Mouse (Mus musculus) myocyte (in vitro differentiated cells): ENCODE data around the gene Rcn2.

Experiments
- CEBPB ChIP-seq: IDR thresholded peaks from 2 replicates; pipeline ENCODE4 v1.6.1; 2011; ENCODE audit warnings: mild to moderate bottlenecking, moderate library complexity; ENCODE audit not compliant: poor library complexity, insufficient read depth, severe bottlenecking
- E2F4 ChIP-seq: IDR thresholded peaks from one replicate; pipeline ENCODE4 v1.6.1; 2011; ENCODE audit warnings: mild to moderate bottlenecking, control low read depth, moderate library complexity; ENCODE audit not compliant: insufficient read depth
- MAX ChIP-seq: IDR thresholded peaks from one replicate; pipeline ENCODE4 v1.6.1; 2011; ENCODE audit warnings: low read depth, mild to moderate bottlenecking, control low read depth
- MYOD1 ChIP-seq, 3 experiments: IDR thresholded peaks; one replicate each; pipeline ENCODE4 v1.6.1; 2011; ENCODE audit warnings: control low read depth in 2 of 3, low read depth in 2 of 3, mild to moderate bottlenecking in 2 of 3, moderate library complexity in 1 of 3; ENCODE audit not compliant: insufficient read length in 2 of 3, control insufficient read depth in 1 of 3
- MYOG ChIP-seq, 3 experiments: IDR thresholded peaks; one replicate each; pipeline ENCODE4 v1.6.1; 2011; ENCODE audit warnings: control low read depth in 2 of 3, low read depth in 2 of 3, mild to moderate bottlenecking in 2 of 3; ENCODE audit not compliant: insufficient read length in 2 of 3, control insufficient read depth in 1 of 3, insufficient read depth in 1 of 3
- POLR2A ChIP-seq: IDR thresholded peaks from one replicate; pipeline ENCODE4 v1.6.1; 2011; ENCODE audit warnings: low read depth, mild to moderate bottlenecking, control low read depth, moderate library complexity; ENCODE audit not compliant: insufficient read length
- POLR2AphosphoS2 ChIP-seq: IDR thresholded peaks from one replicate; pipeline ENCODE4 v1.6.1; 2011; ENCODE audit warnings: low read depth, control low read depth; ENCODE audit not compliant: insufficient read length
- REST ChIP-seq: IDR thresholded peaks from one replicate; pipeline ENCODE4 v1.6.1; 2011; ENCODE audit warnings: mild to moderate bottlenecking, control low read depth, moderate library complexity; ENCODE audit not compliant: insufficient read depth, insufficient read length
- SRF ChIP-seq: IDR thresholded peaks from one replicate; pipeline ENCODE4 v1.6.1; 2011; ENCODE audit warnings: low read depth; ENCODE audit not compliant: control insufficient read depth, insufficient read length
- TCF12 ChIP-seq: IDR thresholded peaks from one replicate; pipeline ENCODE4 v1.6.1; 2011; ENCODE audit warnings: mild to moderate bottlenecking, control low read depth; ENCODE audit not compliant: poor library complexity, insufficient read depth, severe bottlenecking
- TCF3 ChIP-seq: IDR thresholded peaks from one replicate; pipeline ENCODE4 v1.6.1; 2011; ENCODE audit warnings: low read depth, control low read depth; ENCODE audit not compliant: insufficient read length
- USF1 ChIP-seq: IDR thresholded peaks from one replicate; pipeline ENCODE4 v1.6.1; 2011; ENCODE audit warnings: low read depth, mild to moderate bottlenecking, control low read depth, moderate library complexity

GRCm38 (mm10) chr9:56097584-56098298 lies 56.1 kb downstream of the Rcn2 start:
- TF ChIP-seq MAX (no peak), POLR2A (no peak), USF1 (no peak), SRF (no peak), MYOG (IDR thresholded peaks at IDR 0.05; ENCODE audit: control insufficient read depth in 1 of 3, insufficient read depth in 1 of 3, insufficient read length in 2 of 3, low read depth in 2 of 3) (no peak), E2F4 (no peak), POLR2AphosphoS2 (no peak), TCF12 (no peak), CEBPB (no peak), MYOD1 (IDR thresholded peaks at IDR 0.05; ENCODE audit: control insufficient read depth in 1 of 3, insufficient read length in 2 of 3, low read depth in 2 of 3) (no peak), TCF3 (no peak), REST (no peak)
